Mouse (Mus musculus) B cell, adult 2 months (primary cell): ENCODE measurements around the gene Nog.

ENCODE experiments used
- DNase-seq, 2 experiments: peaks; one replicate each; pipeline ENCODE4 v3.0.0; 2022

Gene Nog

GRCm38 (mm10) chr11:89265080-89265479 lies 37.1 kb downstream of the Nog start:
- DNase-seq, result no peak

GRCm38 (mm10) chr11:89259338-89259915 lies 42.7 kb downstream of the Nog start:
- no peak for DNase-seq

GRCm38 (mm10) chr11:89257893-89258292 lies 44.2 kb downstream of the Nog start:
- no peak for DNase-seq

DNA sequence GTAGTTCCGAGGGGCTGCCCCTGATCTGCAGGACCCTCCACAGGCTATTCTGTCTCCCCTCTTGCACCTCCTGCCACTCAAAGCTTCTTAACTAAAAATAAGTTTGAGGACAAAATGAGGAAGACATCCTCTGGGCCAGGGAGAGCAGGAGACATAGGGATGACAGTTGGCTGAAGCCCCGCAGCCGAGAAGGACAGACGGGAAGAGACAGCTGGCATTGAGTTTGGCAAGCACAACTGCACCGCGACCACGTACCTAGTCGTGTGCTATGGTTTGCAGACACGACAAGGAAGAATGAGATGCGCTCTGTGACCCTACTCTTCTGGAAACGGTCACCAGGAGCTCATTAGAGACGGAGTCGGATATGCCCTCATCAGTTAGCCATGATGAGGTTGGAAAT lies 48.2 kb downstream of the Nog start:
- no peak for DNase-seq
